9 mouse cellular contexts compared by ENCODE assay signal in the genomic region with DNA sequence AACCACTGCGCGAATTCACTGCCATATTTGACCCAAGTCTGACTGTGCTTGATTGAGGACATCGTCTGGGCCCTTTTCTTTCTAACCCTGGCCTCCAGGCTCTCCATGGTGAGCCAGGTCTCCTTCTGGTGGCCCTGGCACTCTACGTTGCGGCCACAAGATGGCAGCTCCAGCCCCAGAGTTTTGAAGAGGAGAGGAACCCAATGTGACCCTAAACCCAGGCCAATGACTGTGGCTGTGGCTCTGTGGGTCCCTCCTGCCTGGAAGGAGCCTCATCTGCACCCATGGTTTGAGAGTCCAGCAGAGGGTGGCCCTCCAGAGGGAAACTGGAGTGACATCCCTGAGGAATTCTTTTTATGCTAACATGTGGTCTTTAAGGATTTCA.
DNase-seq lines count a peak whose midpoint lies in the region; ATAC-seq and TF ChIP-seq lines count a peak whose summit lies in the region.
"Had no signal": no experiment of that assay in that cellular context is flagged by ENCODE, and none has a peak within 500 bp of the region (broad histone marks: within the 10 kb centered on the region; RNA-seq: fewer than 3 reads in every experiment).

No protein-coding gene starts in this region.

- peak; percentile 50 for DNase-seq in gastrocnemius, adult 2 months
- DNase-seq in gastrocnemius, postnatal 25 days = no peak
- DNase-seq in testis, postnatal 14 days (ENCODE audit: low spot score) = no peak
- DNase-seq in cerebellum, postnatal 25 days = peak; percentile 72 to 80
- peak; percentile 52 for DNase-seq in kidney, adult 9 months
- peak; percentile 72 for DNase-seq in midbrain, embryonic 14.5 days
- no peak for DNase-seq in right cerebral cortex, postnatal 36 days (ENCODE audit: low spot score in 2 of 2)

- H3K4me3 ChIP-seq in gastrocnemius, adult 2 months = no peak overlapping the region
- H3K4me3 ChIP-seq in testis, adult 2 months (ENCODE audit: control insufficient read depth, low read depth, low read length) = no peak overlapping the region
- H3K4me3 ChIP-seq in midbrain, embryonic 14.5 days (replicated peaks; ENCODE audit: low read depth, low read length) = no peak overlapping the region
- H3K4me3 ChIP-seq: hindbrain, embryonic 15.5 days had no signal

- H3K27me3 ChIP-seq in testis, adult 2 months (ENCODE audit: control insufficient read depth, insufficient read depth, low read length) = no peaks in the 10 kb centered on the region
- H3K27me3 ChIP-seq in midbrain, embryonic 14.5 days (ENCODE audit: control insufficient read depth, insufficient read depth, low read length) = no peaks in the 10 kb centered on the region
- H3K27me3 ChIP-seq: hindbrain, embryonic 15.5 days had no signal

- H3K9ac ChIP-seq in midbrain, embryonic 14.5 days (replicated peaks; ENCODE audit: low read length) = no peak overlapping the region
- H3K9ac ChIP-seq: hindbrain, embryonic 15.5 days had no signal

- no peak for TF ChIP-seq POLR2A in testis, adult 2 months (IDR thresholded peaks at IDR 0.05; ENCODE audit: control insufficient read depth, low read depth, low read length)

- H3K36me3 ChIP-seq in testis, adult 2 months (ENCODE audit: control insufficient read depth, insufficient read depth, low read length) = no peaks in the 10 kb centered on the region
- H3K36me3 ChIP-seq in midbrain, embryonic 14.5 days (ENCODE audit: control insufficient read depth, insufficient read depth, low read length) = no peaks in the 10 kb centered on the region
- H3K36me3 ChIP-seq: hindbrain, embryonic 15.5 days had no signal

- no peak overlapping the region for H3K27ac ChIP-seq in gastrocnemius, adult 2 months
- H3K27ac ChIP-seq in testis, adult 2 months (ENCODE audit: control insufficient read depth, insufficient read depth, low read depth, low read length) = no peak overlapping the region
- peak overlapping the region; percentile 74; the same call in 1 of the 2 replicates for H3K27ac ChIP-seq in midbrain, embryonic 14.5 days (replicated peaks; ENCODE audit: low read depth, low read length)

- no peak overlapping the region for H3K4me2 ChIP-seq in midbrain, embryonic 14.5 days (ENCODE audit: low read length)
- H3K4me2 ChIP-seq: hindbrain, embryonic 15.5 days had no signal

- no peaks in the 10 kb centered on the region for H3K4me1 ChIP-seq in testis, adult 2 months (ENCODE audit: control insufficient read depth, insufficient read depth, low read length)
- peaks cover 14% of the 10 kb centered on the region for H3K4me1 ChIP-seq in midbrain, embryonic 14.5 days (ENCODE audit: control insufficient read depth, insufficient read depth, low read length)

- no peaks in the 10 kb centered on the region for H3K9me3 ChIP-seq in midbrain, embryonic 14.5 days (ENCODE audit: control insufficient read depth, low read length)
- H3K9me3 ChIP-seq: hindbrain, embryonic 15.5 days had no signal

- intact Hi-C loops in gastrocnemius, adult 2 months (cut with DNase I) = no loop called here

- peak; percentile 75 for TF ChIP-seq CTCF in gastrocnemius, adult 2 months (IDR thresholded peaks at IDR 0.05)
- TF ChIP-seq CTCF in testis, adult 2 months (IDR thresholded peaks at IDR 0.05; ENCODE audit: control insufficient read depth, insufficient read depth, insufficient replicate concordance, low read depth, low read length) = peak; percentile 21; the same call in 1 of the 2 replicates

- no peak for ATAC-seq in midbrain, embryonic 14.5 days (ENCODE audit: low FRiP score, low TSS enrichment)

- WGBS in midbrain, embryonic 14.5 days = 51% methylated on average over 5 of the region's 5 CpGs

Comparison
In these comparisons a context has a peak if more than half of its experiments do, and no peak if none do; other contexts are left out.
1. DNase-seq: peak in gastrocnemius, adult 2 months (single experiment), cerebellum, postnatal 25 days (2 of 2), kidney, adult 9 months (single experiment) and midbrain, embryonic 14.5 days (single experiment); none in gastrocnemius, postnatal 25 days (single experiment), testis, postnatal 14 days (single experiment) and right cerebral cortex, postnatal 36 days (0 of 2).